Comparison of ENCODE assay signal across 8 mouse cellular contexts in genomic region chr17:12317607-12317953, GRCm38 (mm10). TPM values are rescaled to one million over a fixed set of nuclear protein-coding genes. Genes with fewer than 3 reads are reported as not detected.
A peak's percentile ranks its signal among the peaks of the same experiment; 100 is the strongest.
DNase-seq lines count a peak whose midpoint lies in the region; ATAC-seq and TF ChIP-seq lines count a peak whose summit lies in the region.

No protein-coding gene starts in this region.

- peak overlapping the region; percentile 96 for H3K27ac ChIP-seq in heart, embryonic 16.5 days (ENCODE audit: low read length)
- no peak overlapping the region for H3K27ac ChIP-seq in bone marrow macrophage, adult 2 months (ENCODE audit: insufficient read depth, low read depth, low read length)
- peak overlapping the region; percentile 99; the same call in 1 of the 2 replicates for H3K27ac ChIP-seq in hindbrain, embryonic 14.5 days
- peak overlapping the region; percentile 99 for H3K27ac ChIP-seq in midbrain, embryonic 13.5 days

- no peak for TF ChIP-seq CTCF in bone marrow macrophage, adult 2 months (IDR thresholded peaks at IDR 0.05; ENCODE audit: low read depth, low read length)

- TF ChIP-seq POLR2A in bone marrow macrophage, adult 2 months (IDR thresholded peaks at IDR 0.05; ENCODE audit: borderline replicate concordance, low read depth, low read length): no peak

- peak overlapping the region; percentile 68 for H3K4me2 ChIP-seq in heart, embryonic 16.5 days (ENCODE audit: low read depth, low read length)
- H3K4me2 ChIP-seq in hindbrain, embryonic 14.5 days (replicated peaks): peak overlapping the region; percentile 57
- H3K4me2 ChIP-seq in midbrain, embryonic 13.5 days (replicated peaks): peak overlapping the region; percentile 79

- H3K9me3 ChIP-seq in heart, embryonic 16.5 days (replicated peaks; ENCODE audit: control insufficient read depth, low read length): no peaks in the 10 kb centered on the region
- H3K9me3 ChIP-seq in hindbrain, embryonic 14.5 days (ENCODE audit: control insufficient read depth, low read length): no peaks in the 10 kb centered on the region
- H3K9me3 ChIP-seq in midbrain, embryonic 13.5 days: no peaks in the 10 kb centered on the region

- no peak for DNase-seq in heart, adult 18-20 months
- no peak for DNase-seq in hindbrain, embryonic 14.5 days (ENCODE audit: low spot score)
- DNase-seq in retina, postnatal 1 day: no peak

- H3K9ac ChIP-seq in heart, embryonic 16.5 days (ENCODE audit: low read length): peak overlapping the region; percentile 96
- H3K9ac ChIP-seq in hindbrain, embryonic 14.5 days: peak overlapping the region; percentile 97
- H3K9ac ChIP-seq in midbrain, embryonic 13.5 days (replicated peaks): peak overlapping the region; percentile 95

- peaks cover 38% of the 10 kb centered on the region for H3K4me1 ChIP-seq in heart, embryonic 16.5 days (ENCODE audit: control insufficient read depth, insufficient read depth, low read length)
- H3K4me1 ChIP-seq in bone marrow macrophage, adult 2 months (ENCODE audit: control insufficient read depth, insufficient read depth, low read length): peaks cover 23% of the 10 kb centered on the region
- H3K4me1 ChIP-seq in hindbrain, embryonic 14.5 days (replicated peaks; ENCODE audit: control insufficient read depth, insufficient read depth, low read length): peaks cover 30% of the 10 kb centered on the region
- H3K4me1 ChIP-seq in midbrain, embryonic 13.5 days (replicated peaks): peaks cover 42% of the 10 kb centered on the region

- WGBS in heart, embryonic 16.5 days: 10% methylated on average over 7 of the region's 7 CpGs
- WGBS in hindbrain, embryonic 14.5 days: 7% methylated on average over 7 of the region's 7 CpGs
- WGBS in midbrain, embryonic 13.5 days: 7% methylated on average over 7 of the region's 7 CpGs

- H3K4me3 ChIP-seq in heart, embryonic 16.5 days (ENCODE audit: low read length): peak overlapping the region; percentile 93
- H3K4me3 ChIP-seq in bone marrow macrophage, adult 2 months (ENCODE audit: insufficient read depth, low read length): peak overlapping the region; percentile 84
- H3K4me3 ChIP-seq in hindbrain, embryonic 14.5 days (replicated peaks; ENCODE audit: low read length): peak overlapping the region; percentile 96
- peak overlapping the region; percentile 97 for H3K4me3 ChIP-seq in midbrain, embryonic 13.5 days (replicated peaks)

- H3K36me3 ChIP-seq in heart, embryonic 16.5 days (ENCODE audit: control insufficient read depth, insufficient read depth): no peaks in the 10 kb centered on the region
- no peaks in the 10 kb centered on the region for H3K36me3 ChIP-seq in hindbrain, embryonic 14.5 days (replicated peaks; ENCODE audit: control insufficient read depth, insufficient read depth)
- no peaks in the 10 kb centered on the region for H3K36me3 ChIP-seq in midbrain, embryonic 13.5 days

- ATAC-seq in heart, embryonic 16.5 days (replicated peaks; ENCODE audit: extremely low read depth, insufficient read depth, low FRiP score): no peak
- no peak for ATAC-seq in hindbrain, embryonic 14.5 days (ENCODE audit: low FRiP score)
- no peak for ATAC-seq in midbrain, embryonic 13.5 days
- no peak for ATAC-seq in megakaryocyte-erythroid progenitor cell, adult 5-6 weeks (replicated peaks; ENCODE audit: low FRiP score, low TSS enrichment, poor library complexity, severe bottlenecking)
- no peak for ATAC-seq in activated CD4-positive, CD25-positive, alpha-beta regulatory T cell, adult 4 months

- H3K27me3 ChIP-seq in heart, embryonic 16.5 days (ENCODE audit: control insufficient read depth, insufficient read depth, low read length): no peaks in the 10 kb centered on the region
- no peaks in the 10 kb centered on the region for H3K27me3 ChIP-seq in hindbrain, embryonic 14.5 days (ENCODE audit: control insufficient read depth, insufficient read depth, low read length)
- no peaks in the 10 kb centered on the region for H3K27me3 ChIP-seq in midbrain, embryonic 13.5 days

RNA-seq across cellular contexts. Expression of gene Map3k4, which starts 1.0 kb away (rescaled TPM):
- 28.1 and 33.4 TPM in 2 replicates for polyA plus RNA-seq in heart, embryonic 16.5 days (2015; fragmentation: Nextera tagmentation; extraction: Ambion mirVana)
- total RNA-seq in heart, adult 18-20 months (2021): 10 to 100 TPM; 44.7 to 49.8 TPM
- polyA plus RNA-seq in bone marrow macrophage, adult 2 months (2012; ENCODE audit: insufficient read depth, insufficient read length, missing spikeins): 9.3 and 11.1 TPM in 2 replicates
- 35.9 and 43.6 TPM in 2 replicates for polyA plus RNA-seq in hindbrain, embryonic 14.5 days (2014; fragmentation: Nextera tagmentation; extraction: Ambion mirVana)
- polyA plus RNA-seq in midbrain, embryonic 13.5 days (2015; fragmentation: Nextera tagmentation; extraction: Ambion mirVana): 43.8 and 48.5 TPM in 2 replicates
- 18.8 and 19.9 TPM in 2 replicates for total RNA-seq in megakaryocyte-erythroid progenitor cell, adult 5-6 weeks (2014; fragmentation: Nextera tagmentation)
- total RNA-seq in megakaryocyte-erythroid progenitor cell, adult 5-6 weeks (2017): 18.2 and 20.2 TPM in 2 replicates
- 10 to 100 TPM; 10.0 to 11.9 TPM for polyA plus RNA-seq in activated CD4-positive, CD25-positive, alpha-beta regulatory T cell, adult 4 months (2017; shearing (Covaris generic))
